Mouse (Mus musculus) urinary bladder, postnatal 36 days (tissue): ENCODE measurements around the gene Atg4a.

Source experiments
- DNase-seq, 2 experiments: peaks; one replicate each; pipeline ENCODE4 v3.0.0; 2022; ENCODE audit warnings: low spot score in 2 of 2, mixed read lengths in 1 of 2

Gene Atg4a

DNA sequence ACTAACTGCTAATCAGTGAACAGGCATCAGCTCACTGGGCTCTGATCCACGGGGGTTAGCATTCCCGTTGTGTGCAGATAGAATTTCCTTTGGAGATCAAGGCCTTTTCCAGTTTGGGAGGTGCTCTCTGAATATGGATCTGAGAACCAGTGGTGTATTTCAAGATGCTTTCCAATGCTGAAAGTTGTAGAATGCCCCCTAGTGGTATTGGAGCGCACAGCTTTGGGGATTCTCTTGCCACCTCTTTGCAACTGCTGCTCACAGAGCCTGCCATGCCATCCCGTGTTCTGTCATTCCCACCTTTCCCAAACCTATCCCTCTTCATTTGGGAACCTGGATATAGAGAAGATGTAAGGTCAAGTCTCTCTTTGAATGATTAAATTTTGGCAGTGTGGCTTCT is 201.5 kb downstream of the Atg4a start:
- no peak for DNase-seq

DNA sequence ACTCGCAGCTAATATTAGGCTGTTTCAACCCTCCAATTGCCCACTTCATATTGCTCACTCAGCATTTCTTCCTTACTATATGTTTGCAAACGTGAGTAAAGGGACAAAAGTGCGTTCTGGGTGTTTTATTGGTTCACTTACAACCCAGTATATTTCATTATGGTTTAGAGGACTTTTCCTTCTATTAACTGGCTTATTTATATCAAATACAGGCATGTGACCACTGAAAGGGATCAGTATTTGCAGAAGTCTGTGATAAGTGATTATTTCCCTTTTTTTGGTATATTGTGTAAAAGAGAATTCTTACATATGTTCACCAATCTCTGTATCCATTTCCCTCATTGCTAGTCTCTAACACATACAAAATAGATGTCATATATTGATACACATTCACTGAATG is 203.7 kb downstream of the Atg4a start:
- no peak for DNase-seq

DNA sequence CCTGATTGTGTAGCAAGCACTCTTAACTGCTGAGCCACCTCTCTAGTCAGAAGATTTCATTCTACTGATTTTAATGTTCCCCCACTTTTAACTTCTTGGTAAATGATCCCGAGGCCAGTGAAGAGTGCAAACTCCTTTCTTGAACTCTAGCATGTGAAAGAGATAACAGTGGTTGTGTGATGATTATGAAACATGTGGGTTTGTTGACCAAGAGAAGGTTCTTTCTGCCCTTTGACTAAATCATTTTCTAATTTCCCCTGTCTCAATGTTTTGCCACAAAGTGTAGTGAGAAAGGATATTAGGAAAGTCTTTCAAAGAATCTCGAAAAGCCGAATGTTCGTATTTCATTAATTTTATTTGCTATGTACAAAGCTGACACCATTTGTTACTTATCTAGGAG is 208.4 kb downstream of the Atg4a start:
- no peak for DNase-seq

- peak in 1 of 2 experiments; percentile 2 for DNase-seq
Measured at GRCm38 (mm10) chrX:141175353-141175752, 218.6 kb downstream of the Atg4a start.

DNA sequence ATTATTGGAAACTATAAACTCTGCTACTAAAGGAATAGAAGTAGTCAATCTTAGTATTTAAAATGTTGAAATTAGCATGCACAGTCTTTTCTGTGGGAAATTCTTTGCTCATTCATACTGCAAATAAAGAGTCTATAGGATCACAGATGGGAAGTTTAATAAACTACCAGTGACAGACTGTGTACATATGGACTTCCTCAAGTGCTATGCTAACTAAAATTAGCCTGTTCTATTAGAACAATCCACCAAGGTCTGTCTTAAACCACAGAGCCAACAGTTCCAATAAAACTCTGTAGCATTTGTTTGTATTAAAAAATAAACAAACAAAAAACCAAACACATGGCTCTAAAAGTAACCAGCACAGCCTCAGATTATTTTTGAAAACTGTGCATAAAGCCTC is 238.3 kb downstream of the Atg4a start:
- no peak for DNase-seq

DNA sequence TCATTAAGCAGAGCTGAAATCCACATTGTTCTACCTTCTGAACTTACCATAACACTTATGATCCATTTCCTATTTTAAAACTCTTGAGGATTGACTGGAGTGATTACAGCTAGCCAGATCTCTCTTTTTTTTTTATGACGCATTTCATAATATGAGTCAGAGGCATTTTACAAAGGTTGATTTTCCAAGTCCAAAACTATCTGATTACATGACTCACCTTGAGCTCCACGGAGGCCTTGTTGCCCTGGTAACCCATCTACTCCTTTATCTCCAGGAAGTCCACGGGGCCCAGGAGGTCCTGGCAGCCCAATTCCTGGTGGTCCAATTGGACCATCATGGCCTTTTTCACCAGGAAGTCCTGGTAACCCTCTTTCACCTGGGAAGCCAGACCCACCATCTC is 242.3 kb downstream of the Atg4a start:
- DNase-seq: no peak

- peak; percentile 15 to 27 for DNase-seq
Measured at GRCm38 (mm10) chrX:141212802-141213201, 256.1 kb downstream of the Atg4a start.
